Mouse (Mus musculus): ENCODE measurements around the gene Ahnak2. TPM values are rescaled to one million over a fixed set of nuclear protein-coding genes. Genes with fewer than 3 reads are reported as not detected.
A peak's percentile ranks its signal among the peaks of the same experiment; 100 is the strongest.

Ahnak2 gene
- polyA plus RNA-seq, 1 experiment = 0.83 TPM

- Histone ChIP-seq H3K4me1 (ENCODE audit: control insufficient read depth, insufficient read depth, insufficient read length) (no peaks in the 10 kb centered on the region), H3K27ac (ENCODE audit: insufficient read depth, low read length) (peak overlapping the region; percentile 6), H3K4me3 (ENCODE audit: extremely low read depth, insufficient read depth, insufficient read length) (no peak overlapping the region), H3K36me3 (ENCODE audit: control insufficient read depth, insufficient read depth, low read length) (no peaks in the 10 kb centered on the region), H3K27me3 (ENCODE audit: control insufficient read depth, insufficient read depth, low read length) (no peaks in the 10 kb centered on the region)
- TF ChIP-seq CTCF (IDR thresholded peaks at IDR 0.05; ENCODE audit: extremely low read depth, insufficient read depth, insufficient read length, insufficient replicate concordance) = no peak
- no peak for TF ChIP-seq POLR2A (IDR thresholded peaks at IDR 0.05; ENCODE audit: low read depth, low read length)
- 59% methylated on average over 25 of the region's 25 CpGs for WGBS
- no peak for DNase-seq (ENCODE audit: low read depth in 1 of 2, low spot score in 2 of 2)
Observed at GRCm38 (mm10) chr12:112840209-112841086, 38.0 kb upstream of the Ahnak2 start.

GRCm38 (mm10) chr12:112835046-112835445 lies 32.6 kb upstream of the Ahnak2 start:
- no peak for DNase-seq (ENCODE audit: low read depth in 1 of 2, low spot score in 2 of 2)
- no peak overlapping the region for H3K4me3 ChIP-seq (ENCODE audit: extremely low read depth, insufficient read depth, insufficient read length)
- TF ChIP-seq CTCF (IDR thresholded peaks at IDR 0.05; ENCODE audit: extremely low read depth, insufficient read depth, insufficient read length, insufficient replicate concordance) (no peak), POLR2A (IDR thresholded peaks at IDR 0.05; ENCODE audit: low read depth, low read length) (no peak)
- H3K27me3 ChIP-seq (ENCODE audit: control insufficient read depth, insufficient read depth, low read length) = no peaks in the 10 kb centered on the region
- H3K4me1 ChIP-seq (ENCODE audit: control insufficient read depth, insufficient read depth, insufficient read length) = no peaks in the 10 kb centered on the region
- H3K27ac ChIP-seq (ENCODE audit: insufficient read depth, low read length) = no peak overlapping the region
- WGBS = 85% methylated on average over 2 of the region's 2 CpGs
- H3K36me3 ChIP-seq (ENCODE audit: control insufficient read depth, insufficient read depth, low read length) = no peaks in the 10 kb centered on the region

GRCm38 (mm10) chr12:112833527-112833926 lies 31.1 kb upstream of the Ahnak2 start:
- DNase-seq (ENCODE audit: low read depth in 1 of 2, low spot score in 2 of 2) = no peak
- H3K4me3 ChIP-seq (ENCODE audit: extremely low read depth, insufficient read depth, insufficient read length) = no peak overlapping the region

GRCm38 (mm10) chr12:112832411-112832810 lies 30.0 kb upstream of the Ahnak2 start:
- no peaks in the 10 kb centered on the region for H3K27me3 ChIP-seq (ENCODE audit: control insufficient read depth, insufficient read depth, low read length)
- no peak for TF ChIP-seq CTCF (IDR thresholded peaks at IDR 0.05; ENCODE audit: extremely low read depth, insufficient read depth, insufficient read length, insufficient replicate concordance)
- TF ChIP-seq POLR2A (IDR thresholded peaks at IDR 0.05; ENCODE audit: low read depth, low read length) = no peak
- H3K27ac ChIP-seq (ENCODE audit: insufficient read depth, low read length) = no peak overlapping the region
- 86% methylated on average over 5 of the region's 5 CpGs for WGBS
- no peaks in the 10 kb centered on the region; the same call in 1 of the 2 replicates for H3K36me3 ChIP-seq (ENCODE audit: control insufficient read depth, insufficient read depth, low read length)
- H3K4me1 ChIP-seq (ENCODE audit: control insufficient read depth, insufficient read depth, insufficient read length) = peaks cover 7% of the 10 kb centered on the region
- DNase-seq (ENCODE audit: low read depth in 1 of 2, low spot score in 2 of 2) = no peak
- no peak overlapping the region for H3K4me3 ChIP-seq (ENCODE audit: extremely low read depth, insufficient read depth, insufficient read length)

More at GRCm38 (mm10) chr12:112833527-112833926, 31.1 kb upstream of the Ahnak2 start:
- 28% methylated on average over 6 of the region's 6 CpGs for WGBS
- Histone ChIP-seq H3K27me3 (ENCODE audit: control insufficient read depth, insufficient read depth, low read length) (no peaks in the 10 kb centered on the region), H3K36me3 (ENCODE audit: control insufficient read depth, insufficient read depth, low read length) (no peaks in the 10 kb centered on the region), H3K27ac (ENCODE audit: insufficient read depth, low read length) (no peak overlapping the region), H3K4me1 (ENCODE audit: control insufficient read depth, insufficient read depth, insufficient read length) (no peaks in the 10 kb centered on the region; the same call in 1 of the 2 replicates)
- TF ChIP-seq CTCF (IDR thresholded peaks at IDR 0.05; ENCODE audit: extremely low read depth, insufficient read depth, insufficient read length, insufficient replicate concordance) (no peak), POLR2A (IDR thresholded peaks at IDR 0.05; ENCODE audit: low read depth, low read length) (no peak)

GRCm38 (mm10) chr12:112830570-112830969 lies 28.1 kb upstream of the Ahnak2 start:
- Histone ChIP-seq H3K27ac (ENCODE audit: insufficient read depth, low read length) (no peak overlapping the region), H3K4me1 (ENCODE audit: control insufficient read depth, insufficient read depth, insufficient read length) (peaks cover 12% of the 10 kb centered on the region), H3K36me3 (ENCODE audit: control insufficient read depth, insufficient read depth, low read length) (peaks cover 1% of the 10 kb centered on the region; the same call in 1 of the 2 replicates), H3K27me3 (ENCODE audit: control insufficient read depth, insufficient read depth, low read length) (no peaks in the 10 kb centered on the region), H3K4me3 (ENCODE audit: extremely low read depth, insufficient read depth, insufficient read length) (no peak overlapping the region)
- DNase-seq (ENCODE audit: low read depth in 1 of 2, low spot score in 2 of 2) = no peak
- TF ChIP-seq CTCF (IDR thresholded peaks at IDR 0.05; ENCODE audit: extremely low read depth, insufficient read depth, insufficient read length, insufficient replicate concordance) (no peak), POLR2A (IDR thresholded peaks at IDR 0.05; ENCODE audit: low read depth, low read length) (no peak)
- whole genome bisulfite sequencing = 83% methylated on average over 3 of the region's 3 CpGs

- peaks cover 1% of the 10 kb centered on the region; the same call in 1 of the 2 replicates for H3K36me3 ChIP-seq (ENCODE audit: control insufficient read depth, insufficient read depth, low read length)
- H3K27ac ChIP-seq (ENCODE audit: insufficient read depth, low read length) = no peak overlapping the region
- TF ChIP-seq POLR2A (IDR thresholded peaks at IDR 0.05; ENCODE audit: low read depth, low read length) = no peak
- no peak for TF ChIP-seq CTCF (IDR thresholded peaks at IDR 0.05; ENCODE audit: extremely low read depth, insufficient read depth, insufficient read length, insufficient replicate concordance)
- no peaks in the 10 kb centered on the region for H3K27me3 ChIP-seq (ENCODE audit: control insufficient read depth, insufficient read depth, low read length)
- H3K4me1 ChIP-seq (ENCODE audit: control insufficient read depth, insufficient read depth, insufficient read length) = peaks cover 12% of the 10 kb centered on the region
- 35% methylated on average over 2 of the region's 2 CpGs for WGBS
- H3K4me3 ChIP-seq (ENCODE audit: extremely low read depth, insufficient read depth, insufficient read length) = peak overlapping the region; percentile 78
- DNase-seq (ENCODE audit: low read depth in 1 of 2, low spot score in 2 of 2) = no peak
Observed at GRCm38 (mm10) chr12:112830141-112830540, 27.7 kb upstream of the Ahnak2 start.

All from spleen, adult 2 months (tissue).